Mouse (Mus musculus) layer of hippocampus, postnatal 36 days (tissue): Measurements from ENCODE around the gene Slc4a5. TPM values are rescaled to one million over a fixed set of nuclear protein-coding genes. Genes with fewer than 3 reads are reported as not detected.

ENCODE experiments used
- DNase-seq, 2 experiments: peaks; one replicate each; pipeline ENCODE4 v3.0.0; 2022
- total RNA-seq, 2 experiments: library from RNA; stranded (reverse); gene quantifications; 2 replicates each; pipeline ENCODE4 v1.2.3; 2021

Slc4a5 gene
- total RNA-seq, 2 experiments from 2014 or later: 0.57 to 2.8 TPM

DNA sequence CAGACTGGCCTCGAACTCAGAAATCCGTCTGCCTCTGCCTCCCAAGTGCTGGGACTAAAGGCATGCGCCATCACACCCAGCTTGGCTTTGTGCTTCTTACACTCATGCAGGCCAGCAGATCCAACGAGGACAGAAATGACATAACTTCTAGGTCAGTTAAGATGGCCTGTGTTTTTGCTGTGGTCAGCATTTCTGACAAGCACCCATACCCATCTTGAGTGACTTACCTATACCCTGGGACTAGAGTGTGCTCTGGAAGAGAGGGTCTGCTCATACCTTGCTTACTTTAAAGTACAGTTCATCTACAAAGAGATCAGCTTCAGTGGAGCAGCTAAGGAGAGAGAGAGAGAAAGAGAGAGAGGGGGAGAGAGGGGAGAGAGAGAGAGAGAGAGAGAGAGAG is 13.7 kb downstream of the Slc4a5 start:
- DNase-seq: no peak

DNA sequence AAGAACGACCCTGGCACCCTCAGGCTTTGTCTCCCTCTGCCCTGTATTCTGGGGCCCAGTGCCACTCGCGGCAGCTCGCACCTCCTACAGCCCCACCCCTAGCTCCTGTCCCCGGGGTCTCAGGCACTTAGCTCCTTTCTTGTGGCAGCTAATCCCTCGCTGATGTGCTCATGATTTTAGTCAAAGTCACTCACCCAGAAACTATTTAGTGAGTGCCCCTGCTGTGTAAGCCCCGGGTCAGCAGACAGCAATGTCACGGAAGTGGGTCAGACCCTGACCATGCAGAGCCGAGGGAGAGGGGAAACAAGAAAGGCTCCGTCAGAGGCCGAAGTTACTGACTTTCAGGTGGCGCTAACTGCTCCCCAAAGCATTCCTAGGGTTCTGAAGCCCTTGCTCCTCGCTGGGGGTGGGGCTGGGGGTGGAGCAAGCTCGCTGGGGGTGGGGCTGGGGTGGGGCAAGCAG is 14.7 kb downstream of the Slc4a5 start:
- no peak for DNase-seq

DNA sequence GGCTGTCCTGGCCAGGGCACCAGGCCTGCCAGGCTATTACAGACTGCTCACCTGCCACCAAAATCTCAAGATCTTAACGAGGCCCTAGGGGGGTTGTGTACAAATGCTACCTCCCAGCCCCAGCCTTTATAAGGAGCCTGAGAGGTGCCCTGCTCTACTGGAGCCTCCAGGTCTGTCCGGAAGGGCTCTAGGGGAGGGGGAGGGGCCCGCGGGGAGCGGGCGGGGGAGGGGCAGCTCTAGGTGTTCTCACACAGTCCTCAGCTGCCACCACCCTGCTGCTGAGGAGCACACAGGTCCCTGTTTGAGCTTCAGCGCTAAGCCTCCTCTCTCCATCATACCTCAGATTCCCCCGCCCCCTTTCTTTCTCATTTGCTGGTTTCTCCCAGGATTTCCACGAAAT is 17.5 kb downstream of the Slc4a5 start:
- DNase-seq: no peak

DNA sequence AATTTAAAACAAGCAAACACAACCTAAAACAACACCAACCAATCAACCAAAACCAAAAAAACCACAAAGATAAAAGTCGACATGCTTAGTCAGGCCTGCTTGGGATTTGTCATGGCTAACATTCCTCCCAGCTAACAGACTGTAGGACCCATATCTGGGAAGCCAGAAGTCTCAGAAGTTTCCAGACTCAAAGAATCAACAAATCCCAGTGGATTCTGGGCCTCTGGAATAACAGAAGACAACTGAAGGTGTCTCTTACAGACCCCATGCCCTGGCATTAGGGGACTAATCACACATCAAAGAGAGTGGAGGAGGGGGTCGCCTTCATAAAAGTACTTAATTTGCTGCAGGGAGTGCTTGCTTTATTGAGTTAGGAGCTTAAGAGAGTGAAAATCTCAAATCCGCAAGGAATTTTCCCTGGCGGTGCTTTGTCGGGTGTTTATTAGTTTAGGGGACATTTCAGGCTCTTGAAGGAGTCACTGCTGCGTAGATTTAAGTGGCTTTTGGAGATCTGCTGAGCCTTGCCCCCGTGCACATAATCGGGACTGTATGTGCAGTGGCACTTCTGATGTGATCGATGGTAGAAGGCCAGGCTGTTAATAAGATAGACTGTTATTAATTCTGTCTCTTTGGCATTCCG is 24.9 kb downstream of the Slc4a5 start:
- DNase-seq: no peak

DNA sequence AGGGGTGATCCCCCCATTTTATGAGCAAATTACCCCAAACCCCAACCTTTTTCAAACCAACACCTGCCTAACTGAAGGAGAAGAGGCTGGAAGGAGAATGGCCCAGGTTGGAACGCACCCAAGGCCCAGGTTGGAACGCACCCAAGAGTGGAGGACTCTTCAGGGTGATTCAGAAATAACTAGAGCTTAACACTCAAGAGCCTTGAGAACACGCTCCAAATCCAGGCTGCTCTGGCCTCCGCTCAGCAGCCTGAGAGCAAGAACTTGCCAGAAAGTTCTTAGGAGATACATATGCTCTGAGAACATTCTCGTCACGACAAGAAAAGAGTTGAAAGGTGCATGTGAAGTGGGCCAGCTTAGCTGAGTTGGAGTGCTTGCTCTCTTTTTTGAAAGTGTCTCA is 25.5 kb downstream of the Slc4a5 start:
- DNase-seq: no peak

DNA sequence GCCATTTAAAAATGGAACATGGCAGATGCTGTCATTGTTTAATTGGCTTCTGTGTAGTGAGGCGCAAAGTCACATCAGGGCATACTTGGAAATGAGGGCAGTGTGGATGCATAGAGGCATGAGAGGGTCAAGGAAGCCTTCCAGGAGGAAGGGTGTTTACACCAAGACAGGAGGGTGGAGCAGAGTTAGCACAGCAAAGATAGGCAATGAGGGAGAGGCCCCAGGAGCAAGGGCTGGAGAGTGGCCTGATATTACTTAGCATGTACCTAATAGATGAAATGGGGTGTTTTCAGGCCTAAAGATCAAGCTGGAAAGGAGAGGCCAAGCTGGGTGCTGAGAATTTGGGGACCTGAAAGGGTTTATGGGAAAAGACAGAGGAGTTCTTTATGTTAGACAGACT is 26.4 kb downstream of the Slc4a5 start:
- DNase-seq: no peak

DNA sequence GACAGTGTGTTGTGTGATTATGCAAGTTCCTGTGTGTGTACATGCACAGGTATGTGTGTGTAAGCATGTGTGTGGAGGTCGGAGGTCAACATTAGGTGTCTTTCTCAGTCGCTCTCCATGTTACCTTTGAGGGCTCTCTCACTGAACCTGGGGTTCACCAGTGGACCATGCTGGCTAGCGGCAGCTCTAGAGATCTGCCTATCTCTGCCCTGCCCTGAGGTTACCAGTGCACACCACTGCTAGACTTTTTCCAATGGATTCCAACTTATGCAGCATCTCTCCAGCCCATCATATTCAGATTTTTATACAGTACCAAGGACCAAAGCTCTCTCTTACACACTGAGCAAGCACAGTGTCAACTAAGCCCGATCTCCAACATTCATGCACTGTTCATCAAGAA is 27.1 kb downstream of the Slc4a5 start:
- DNase-seq: no peak

DNA sequence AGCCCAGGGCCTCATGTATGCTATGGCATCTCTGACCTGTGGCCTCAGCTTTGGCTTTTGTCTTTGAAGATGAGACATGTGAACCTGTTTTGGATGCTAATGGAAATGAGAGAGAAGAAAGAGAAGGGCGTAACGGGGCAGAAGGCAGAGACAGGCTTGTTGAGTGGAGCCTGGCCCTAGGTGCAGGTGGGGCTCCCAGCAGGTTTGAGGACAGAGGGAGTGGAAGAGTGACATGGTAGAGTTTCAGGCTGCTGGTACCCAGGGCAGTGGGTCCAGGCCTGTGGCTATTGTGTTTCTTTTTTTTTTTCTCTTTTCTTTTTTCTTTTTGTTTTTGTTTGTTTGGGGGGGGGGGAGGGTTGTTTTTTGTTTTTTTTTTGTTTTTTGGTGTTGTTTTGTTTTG is 27.5 kb downstream of the Slc4a5 start:
- DNase-seq: no peak

DNA sequence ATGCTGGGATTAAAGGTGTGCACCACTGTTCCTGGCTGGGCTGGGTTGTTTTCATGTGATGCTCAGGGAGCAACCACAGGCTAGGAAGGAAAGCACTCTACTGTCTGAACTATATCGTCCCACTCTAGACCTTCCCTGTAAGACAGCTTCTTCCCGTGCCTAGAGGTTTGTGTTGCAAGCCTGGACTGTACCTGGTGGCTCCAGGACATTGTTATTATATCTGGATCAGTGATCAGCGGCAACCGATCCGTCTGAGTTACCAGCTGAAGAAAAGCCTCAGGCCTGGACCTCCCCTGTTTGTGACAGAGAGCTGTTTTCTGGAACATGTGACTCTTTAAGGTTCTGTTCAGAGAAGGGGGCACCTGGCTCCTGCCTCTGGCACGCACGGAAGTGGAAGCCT is 34.6 kb downstream of the Slc4a5 start:
- no peak for DNase-seq

DNA sequence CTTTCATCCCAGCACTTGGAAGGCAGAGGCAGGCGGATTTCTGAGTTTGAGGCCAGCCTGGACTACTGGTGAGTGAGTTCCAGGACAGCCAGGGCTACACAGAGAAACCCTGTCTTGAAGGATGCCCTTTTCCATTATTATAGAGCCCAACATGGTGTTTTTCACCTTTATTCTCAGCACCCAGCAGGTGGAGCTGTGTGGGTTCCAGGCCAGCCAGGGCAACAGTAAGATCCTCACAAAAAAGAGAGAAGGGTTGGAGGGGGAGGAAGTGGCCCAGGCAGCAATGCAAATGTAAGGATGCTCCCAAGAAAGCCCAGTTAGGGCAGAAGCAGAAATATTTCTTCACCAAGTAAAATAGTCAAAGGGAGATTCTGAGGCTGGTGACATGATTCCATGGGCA is 44.9 kb downstream of the Slc4a5 start:
- DNase-seq: no peak

DNA sequence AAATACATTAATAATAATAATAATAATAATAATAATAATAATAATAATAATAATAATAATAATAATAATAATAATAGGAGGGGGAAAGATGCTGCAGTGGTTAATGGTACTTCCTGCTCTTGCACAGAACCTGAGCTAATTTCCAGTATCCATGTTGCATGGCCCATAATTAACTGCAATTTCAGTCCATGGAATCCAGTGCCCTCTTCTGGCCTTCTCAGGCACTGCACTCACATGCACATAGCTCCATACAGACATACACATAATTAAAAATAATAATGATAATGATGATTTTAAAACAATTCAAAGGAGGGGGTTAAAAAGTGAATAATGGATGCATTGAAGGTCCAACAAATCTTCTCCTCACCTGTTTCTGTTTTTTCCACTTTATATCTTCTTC is 45.6 kb downstream of the Slc4a5 start:
- DNase-seq: no peak

DNA sequence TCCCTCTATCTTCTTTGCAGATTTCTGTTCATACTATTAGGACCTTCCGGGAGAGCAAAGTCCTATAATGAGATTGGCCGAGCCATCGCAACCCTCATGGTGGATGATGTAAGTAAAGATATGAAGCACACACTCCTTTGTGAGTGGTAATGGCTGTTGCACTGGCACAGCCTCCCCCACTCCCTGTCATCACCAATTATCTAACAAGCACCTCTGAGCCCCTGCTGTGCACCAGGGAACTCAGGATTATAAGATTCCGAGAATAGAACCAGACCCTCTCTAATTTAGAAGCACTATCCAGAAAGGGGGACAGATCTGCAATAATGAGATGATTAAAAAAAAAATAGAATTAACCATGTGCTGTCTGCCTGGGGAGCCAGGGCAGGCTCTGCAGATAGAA is 46.0 kb downstream of the Slc4a5 start:
- DNase-seq: no peak

DNA sequence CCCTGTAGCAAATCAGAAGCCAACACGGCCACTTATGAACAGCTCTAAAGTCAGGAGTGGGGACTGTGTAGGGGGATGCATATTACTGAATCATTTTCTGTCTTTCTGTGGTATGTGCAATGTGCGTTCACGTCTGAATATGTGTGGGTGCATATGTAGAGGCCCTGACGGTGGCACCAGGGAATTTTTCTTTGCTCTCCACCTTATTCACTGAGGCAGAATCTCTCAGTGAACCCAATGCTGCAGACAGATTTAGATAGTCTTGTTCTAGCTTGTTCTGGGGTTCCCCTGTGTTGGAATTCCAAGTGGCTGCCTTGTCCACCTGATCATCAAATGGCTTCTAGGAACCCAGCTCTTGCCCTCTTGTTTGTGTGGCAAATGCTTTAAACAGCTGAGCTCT is 48.0 kb downstream of the Slc4a5 start:
- no peak for DNase-seq

DNA sequence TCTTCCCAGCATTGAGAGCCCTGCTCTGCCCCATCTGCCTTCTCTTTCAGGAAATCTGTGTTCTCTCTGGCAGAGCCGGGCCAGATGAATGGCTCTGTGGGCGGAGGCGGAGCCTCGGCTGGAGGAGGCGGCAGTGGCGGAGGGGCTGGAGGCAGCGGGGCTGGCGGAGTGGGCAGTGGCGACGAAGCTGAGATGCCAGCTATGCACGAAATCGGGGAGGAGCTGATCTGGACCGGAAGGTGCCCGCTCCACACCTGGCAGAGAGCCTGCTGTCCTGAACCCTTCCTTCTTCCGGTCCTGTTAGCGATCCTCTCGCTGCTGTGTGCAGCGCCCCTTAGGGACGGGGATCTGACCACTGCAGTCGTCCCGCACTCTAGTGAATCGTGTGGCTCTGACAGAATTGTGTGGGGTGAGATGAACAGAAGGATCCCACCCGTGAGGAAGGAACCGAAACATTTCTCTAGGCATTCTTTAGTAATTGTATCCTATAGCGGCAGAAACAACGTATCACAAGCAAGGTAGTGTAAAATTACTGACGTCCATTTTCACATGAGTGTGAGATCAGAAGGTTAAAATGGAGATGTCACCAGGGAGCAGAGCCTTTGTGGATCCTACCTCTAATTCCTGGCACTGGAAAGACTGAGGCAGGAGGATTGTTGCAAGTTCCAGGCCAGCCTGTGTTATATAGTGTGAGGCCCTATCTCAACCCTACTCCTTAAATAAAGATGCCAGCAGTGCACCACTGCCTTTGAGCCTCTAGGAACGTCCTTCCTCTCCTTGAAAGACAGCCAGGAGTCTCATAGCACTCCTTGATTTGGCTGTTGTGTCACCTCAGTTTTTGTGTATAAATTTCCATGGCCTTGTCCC is 48.7 kb downstream of the Slc4a5 start:
- DNase-seq: peak; percentile 86 to 89

DNA sequence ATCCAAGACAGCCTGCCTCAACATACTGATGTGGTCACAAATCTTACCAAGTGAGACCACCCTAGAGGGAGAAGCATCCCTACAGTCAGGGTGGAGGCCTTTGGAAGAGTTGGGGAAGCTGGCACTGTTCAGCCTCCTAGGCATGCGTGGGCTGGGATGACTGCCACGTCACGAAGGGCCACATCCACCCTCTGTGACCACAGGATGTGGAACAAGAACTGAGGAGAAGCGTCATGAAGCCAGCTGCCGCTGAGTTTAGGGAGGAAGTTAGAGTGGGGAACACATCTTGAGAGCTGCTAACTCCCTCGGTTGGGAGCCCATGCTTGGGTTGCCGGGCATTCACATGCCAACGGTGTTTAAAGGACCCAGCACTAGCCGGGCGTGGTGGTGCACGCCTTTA is 54.1 kb downstream of the Slc4a5 start:
- no peak for DNase-seq

DNA sequence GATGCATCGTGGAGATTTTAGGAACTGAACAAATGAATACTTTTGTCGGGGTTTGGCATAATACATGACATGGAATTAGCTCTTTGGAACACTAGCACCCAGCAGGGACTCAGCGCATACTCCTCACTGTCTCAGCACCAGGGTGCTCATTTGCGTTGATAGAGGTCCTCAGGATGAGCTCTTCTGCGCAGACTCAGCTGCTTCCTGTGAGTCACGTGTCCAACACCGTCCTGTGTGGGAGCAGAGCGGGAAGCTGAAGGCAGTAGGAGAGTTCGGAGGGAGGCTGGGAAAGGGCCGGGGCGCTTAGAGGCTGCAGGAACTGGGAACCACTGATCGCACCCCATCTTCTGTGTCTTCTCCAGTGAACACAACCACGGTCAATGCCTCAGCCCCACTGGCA is 57.5 kb downstream of the Slc4a5 start:
- DNase-seq: no peak

DNA sequence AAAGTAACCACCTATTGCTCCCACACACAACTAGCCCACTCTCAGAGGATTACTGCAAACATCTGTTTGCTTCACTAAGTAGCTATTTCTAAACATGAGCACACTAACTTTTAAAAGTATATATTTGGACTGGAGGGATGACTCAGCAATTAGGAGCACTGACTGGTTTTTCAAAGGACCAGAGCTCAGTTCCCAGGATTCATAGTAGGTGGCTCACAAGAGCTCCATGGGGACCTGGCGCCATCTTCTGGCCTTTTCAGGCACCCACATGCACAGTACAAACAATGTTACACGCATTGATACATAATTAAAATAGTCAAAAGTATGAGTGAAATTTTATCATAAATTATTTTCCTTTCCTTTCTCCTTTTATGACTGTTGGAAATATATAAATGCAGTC is 59.3 kb downstream of the Slc4a5 start:
- DNase-seq: no peak

DNA sequence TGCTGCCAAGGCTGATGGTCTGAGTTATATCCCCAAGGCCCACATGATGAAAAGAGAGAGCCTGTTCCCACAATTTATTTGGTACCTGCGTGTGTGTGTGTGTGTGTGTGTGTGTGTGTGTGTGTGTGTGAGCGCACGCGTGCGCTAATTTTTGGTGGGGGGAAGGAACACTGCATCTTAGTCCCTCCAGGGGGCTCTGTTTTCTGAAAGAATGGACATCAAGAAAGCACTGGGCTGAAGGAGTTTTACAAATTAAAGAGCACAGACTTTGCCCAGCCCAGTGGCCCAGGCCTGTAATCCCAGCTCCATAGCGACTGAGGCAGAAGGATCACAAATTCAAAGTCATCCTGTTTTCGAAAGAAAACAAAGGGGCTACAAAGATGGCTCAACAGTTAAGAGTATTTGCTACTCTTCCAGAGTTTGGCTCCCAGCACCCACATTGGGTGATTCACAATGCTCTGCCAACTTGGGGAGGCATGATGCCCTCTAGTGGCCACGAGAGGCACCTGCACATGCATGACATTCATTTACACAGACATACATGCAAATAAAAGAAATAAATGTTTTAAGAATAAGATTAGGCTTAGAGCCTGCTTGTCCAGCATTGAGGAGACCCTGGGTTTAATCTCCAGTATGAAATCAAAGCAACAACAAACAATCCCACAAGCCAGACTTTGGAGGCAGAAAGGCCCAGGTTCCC is 60.8 kb downstream of the Slc4a5 start:
- DNase-seq: no peak

DNA sequence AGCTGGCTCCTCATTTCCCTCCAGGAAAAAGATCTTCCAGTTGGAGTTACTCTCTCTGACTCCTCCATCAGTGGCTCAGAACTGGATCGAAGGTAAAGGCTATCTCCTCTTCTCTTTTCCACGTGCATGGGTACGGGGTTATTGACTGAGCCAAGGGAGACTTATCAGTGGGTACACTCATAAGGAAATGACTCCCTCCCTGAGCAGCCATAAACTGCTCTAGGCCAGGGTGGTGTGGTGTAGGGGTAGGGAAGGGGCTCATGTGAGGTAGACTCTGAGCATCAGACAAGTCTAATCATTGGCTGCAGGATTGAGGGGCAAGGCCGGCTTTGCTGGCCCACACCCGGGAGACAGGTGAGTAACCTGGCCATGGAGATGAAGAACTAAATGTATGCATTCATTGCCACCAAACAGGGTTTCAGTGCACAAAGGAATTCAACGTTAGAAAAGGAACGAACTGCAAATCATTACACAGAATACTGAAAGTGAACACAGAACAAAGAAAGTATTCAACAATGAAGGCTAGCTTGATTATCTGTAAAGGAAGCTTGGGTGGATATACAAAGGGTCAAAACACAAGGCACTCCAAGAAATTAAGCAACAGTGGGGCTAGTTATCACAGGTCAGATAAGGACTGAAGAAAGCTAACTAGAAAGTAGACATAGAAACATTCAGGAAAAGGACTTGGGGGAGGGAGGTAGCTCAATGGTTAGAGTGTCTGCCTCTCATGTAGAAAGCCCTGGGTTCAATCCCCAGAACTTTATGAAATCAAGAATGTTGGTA is 81.0 kb downstream of the Slc4a5 start:
- DNase-seq: no peak

DNA sequence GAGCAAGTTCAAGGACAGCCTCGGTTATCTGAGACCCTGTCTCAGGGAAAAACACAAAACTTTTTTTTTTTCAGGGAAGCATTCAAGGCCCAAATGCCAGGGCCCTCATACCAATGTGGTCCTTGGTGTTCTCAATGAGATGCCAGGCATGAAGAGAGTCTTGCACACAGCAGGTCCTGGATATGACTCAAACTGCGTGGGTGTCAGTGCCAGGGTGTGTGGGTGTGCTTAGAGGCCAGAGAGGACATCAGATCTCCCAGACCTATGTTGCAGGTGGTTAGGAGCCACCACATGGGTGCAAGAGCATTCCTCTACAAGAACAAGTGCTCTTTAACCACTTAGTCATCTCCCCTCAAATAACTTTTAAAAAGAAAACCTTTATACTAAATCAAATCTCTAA is 81.7 kb downstream of the Slc4a5 start:
- no peak for DNase-seq

DNA sequence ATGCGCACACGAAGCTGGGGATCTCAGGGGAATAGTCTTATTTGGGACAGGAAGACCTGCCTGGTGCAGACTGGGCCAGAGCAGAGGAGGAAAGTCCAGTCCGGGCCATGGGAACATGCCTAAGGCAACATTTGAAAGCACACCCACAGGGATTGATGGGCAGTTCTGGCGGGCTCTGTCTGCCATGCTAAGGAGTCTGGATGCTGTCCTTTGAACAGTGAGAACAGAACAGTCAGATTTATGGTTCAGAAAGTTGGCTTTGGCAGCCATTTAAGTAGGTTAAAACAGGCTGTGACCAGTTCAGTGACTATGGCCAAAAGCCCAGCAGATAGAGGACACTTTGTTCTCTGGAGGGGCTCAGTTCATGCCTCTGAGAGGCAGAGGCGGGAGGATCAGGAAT is 82.6 kb downstream of the Slc4a5 start:
- DNase-seq: no peak

DNA sequence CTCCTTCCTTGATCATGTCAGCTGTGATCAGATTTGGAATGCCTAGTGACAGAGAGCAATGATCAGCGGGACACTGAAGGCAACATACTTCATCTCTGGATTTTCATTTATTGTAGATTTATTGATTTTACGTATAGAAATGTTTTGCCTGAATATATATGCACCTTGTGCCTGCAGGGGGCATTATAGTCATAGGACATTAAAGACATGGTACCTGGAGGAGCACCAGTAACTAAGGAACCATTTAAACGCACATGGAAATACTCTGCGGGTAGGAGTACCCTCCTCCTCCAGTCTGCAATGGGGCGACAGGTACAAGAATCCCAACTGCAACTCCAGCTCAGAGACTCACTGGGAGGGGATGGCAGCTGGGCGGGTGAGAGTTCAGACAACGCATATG is 89.4 kb downstream of the Slc4a5 start:
- no peak for DNase-seq

DNA sequence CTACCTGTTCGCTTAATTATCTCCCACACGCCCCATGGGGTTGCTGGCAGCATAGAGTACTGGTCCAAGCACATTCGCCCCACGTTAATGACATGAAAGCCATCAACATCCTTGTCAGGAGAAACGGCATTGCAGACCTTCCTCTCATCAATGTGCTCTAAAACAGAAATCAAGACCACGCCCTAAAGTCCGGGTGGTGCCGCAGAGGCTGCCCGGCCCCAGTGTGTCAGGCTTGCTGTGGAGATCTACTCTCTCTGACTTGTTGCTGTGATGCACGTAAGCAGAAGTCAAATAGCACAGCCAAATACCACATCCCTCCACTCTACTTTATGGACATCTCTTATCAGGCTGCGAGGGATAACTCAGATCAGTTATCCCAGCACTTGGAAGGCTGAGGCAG is 91.6 kb downstream of the Slc4a5 start:
- DNase-seq: no peak
